Mouse (Mus musculus) thymus, postnatal 0 days (tissue): ENCODE measurements around the gene Tex101. TPM values are rescaled to one million over a fixed set of nuclear protein-coding genes. Genes with fewer than 3 reads are reported as not detected.
"Not testable (repeated sequence)": the region's sequence is repeated elsewhere in the genome, so short reads cannot be mapped to it uniquely, and the experiment has no call there.

Experiments used
- DNase-seq: peaks from one replicate; pipeline ENCODE4 v3.0.0-alpha.2; 2015; ENCODE audit warnings: low spot score
- polyA plus RNA-seq: library from polyadenylated mRNA; unstranded; fragments of >200 nt; fragmentation: Nextera tagmentation; extraction: Ambion mirVana; gene quantifications from 2 replicates; pipeline ENCODE4 v1.2.1, GENCODE M21; 2015

The Tex101 gene
- polyA plus RNA-seq, 1 experiment from 2014 or later = not detected

DNA sequence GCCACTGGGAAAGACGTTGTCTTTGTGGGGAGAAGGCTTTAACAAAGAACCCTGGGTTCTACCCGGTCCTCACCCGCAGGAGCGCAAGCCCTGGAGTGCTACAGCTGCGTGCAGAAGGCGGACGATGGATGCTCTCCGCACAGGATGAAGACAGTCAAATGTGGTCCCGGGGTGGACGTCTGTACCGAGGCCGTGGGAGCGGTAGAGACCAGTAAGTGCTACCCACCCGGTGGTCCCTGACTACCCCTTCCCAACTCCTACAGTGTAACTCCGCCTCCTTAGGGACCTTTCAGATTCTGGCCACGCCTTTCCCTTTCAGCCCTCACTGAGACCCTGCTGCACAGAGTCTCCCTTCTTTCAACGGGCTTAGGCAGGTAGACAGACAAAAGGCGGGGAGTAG is 39.4 kb downstream of the Tex101 start:
- no peak for DNase-seq

DNA sequence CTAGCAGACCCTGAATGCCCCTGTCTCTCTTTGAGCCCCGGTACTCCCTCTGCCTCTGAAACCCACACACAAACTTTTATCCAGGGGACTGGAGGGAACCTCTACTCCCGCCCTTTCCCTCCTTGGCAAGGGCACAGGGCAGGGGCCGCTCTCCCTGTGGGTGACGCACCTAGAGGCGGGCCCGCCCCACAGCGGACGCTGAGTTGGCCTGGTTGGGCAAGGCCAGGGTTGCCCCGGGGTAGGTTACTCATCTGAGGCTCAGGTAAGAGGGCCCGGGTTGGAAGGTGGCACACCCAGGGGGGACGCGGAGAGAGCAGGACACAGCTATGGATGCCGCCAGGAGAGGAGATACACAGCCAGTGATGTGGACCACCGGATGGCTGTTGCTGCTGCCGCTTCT is 40.2 kb downstream of the Tex101 start, which contains the start of gene Lypd3:
Gene Lypd3 (plus strand): TSS at position 287 of the 400 bp plus-strand sequence.
- no peak for DNase-seq

DNA sequence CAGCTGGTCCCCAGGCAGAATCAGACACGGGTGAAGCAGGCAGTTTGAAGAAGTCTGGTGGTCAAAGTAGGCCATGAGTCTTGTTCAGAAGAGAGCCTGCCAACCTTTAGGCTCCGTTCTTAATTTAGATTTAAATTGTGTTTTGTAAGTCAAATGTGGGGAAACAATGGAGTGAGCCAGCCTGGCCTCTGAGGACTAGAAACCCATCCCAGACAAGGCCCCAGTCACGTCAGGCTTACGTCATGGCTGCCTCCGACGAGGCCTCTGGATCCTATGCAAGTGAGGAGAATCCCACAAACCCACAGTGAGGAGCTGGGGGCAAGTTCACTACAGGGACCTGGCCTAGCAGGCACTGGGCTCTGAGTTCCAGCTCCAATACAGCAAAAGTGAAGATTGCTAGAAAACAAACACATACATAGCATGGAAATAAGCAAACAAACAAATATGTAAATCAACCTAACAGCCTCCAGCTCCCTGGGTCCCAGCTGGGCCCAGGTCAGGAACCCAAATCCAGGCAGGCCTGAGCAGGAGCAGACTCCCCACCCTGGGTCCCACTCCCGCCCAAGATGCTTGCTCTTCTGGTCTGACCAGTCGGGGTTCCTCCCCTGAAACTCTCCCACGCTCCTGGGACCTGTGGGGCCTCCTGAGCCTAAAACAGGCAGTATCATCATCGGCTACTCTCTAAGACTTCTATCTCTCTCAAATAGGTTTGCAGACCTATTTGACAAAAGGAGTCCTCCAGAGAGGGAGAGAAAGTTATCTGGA is 46.2 kb downstream of the Tex101 start:
- no peak for DNase-seq

DNA sequence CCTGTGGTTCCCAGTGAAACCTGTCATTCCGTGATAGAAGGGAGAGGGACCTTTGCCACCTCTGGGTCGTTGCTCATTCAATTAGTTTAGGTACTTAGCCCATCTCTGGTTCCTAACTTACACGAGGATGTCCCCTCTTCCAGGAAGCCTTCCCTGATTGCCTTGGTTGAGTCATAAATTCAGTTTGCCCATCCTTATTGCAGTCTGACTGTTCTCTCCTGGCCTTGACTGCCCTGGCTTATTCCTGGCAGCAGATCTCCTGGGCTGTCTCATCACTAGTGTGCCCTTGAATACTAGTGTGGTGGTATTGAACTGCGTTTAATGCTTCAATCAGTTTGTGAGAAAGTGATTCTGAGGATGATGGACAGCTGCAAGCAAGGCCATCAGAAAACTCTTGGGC is 46.8 kb downstream of the Tex101 start:
- no peak for DNase-seq

DNA sequence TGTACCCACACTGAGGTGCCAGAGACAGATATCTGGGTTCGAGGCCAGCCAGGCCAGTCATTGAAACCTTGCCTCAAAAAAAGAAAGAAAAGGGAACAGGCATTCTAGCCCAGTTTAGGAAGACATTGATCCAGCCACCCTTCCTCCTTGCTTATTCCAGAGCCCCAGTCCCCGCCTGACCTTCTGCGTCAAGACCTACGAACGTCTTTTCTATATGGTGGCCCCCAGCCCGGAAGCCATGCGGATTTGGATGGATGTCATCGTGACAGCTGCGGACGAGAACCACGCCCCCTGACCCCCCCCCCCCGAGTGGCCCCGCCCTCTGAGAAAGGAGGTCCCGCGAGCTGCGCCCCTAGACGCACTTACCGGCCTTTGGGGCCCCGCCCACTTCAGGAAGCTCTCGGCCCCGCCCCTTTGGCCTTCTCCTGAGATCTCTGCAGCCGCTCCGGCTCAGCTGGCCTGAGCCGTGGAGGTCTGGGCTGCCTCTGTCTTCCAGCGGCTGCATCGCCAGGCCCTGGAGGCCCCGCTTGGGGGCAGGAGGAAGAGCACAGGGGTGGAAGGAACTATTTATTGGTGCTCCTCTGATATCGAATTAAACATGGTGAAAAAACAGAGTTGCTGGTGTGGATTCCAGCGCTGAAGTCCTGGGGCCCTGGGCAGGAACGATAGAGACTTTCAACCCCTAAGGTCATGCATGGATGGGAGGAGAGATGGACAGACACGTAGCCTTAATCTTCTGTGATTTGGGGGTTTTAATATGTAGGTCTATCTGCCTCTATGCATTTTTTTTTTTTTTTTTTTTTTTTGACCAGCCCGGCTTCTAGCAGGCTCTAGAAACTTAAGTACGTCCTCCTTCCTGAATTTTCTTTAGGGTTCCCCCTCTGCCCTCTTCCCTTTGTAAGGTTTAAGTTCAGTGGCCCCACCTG is 47.5 kb downstream of the Tex101 start:
- peak; percentile 88 for DNase-seq

DNA sequence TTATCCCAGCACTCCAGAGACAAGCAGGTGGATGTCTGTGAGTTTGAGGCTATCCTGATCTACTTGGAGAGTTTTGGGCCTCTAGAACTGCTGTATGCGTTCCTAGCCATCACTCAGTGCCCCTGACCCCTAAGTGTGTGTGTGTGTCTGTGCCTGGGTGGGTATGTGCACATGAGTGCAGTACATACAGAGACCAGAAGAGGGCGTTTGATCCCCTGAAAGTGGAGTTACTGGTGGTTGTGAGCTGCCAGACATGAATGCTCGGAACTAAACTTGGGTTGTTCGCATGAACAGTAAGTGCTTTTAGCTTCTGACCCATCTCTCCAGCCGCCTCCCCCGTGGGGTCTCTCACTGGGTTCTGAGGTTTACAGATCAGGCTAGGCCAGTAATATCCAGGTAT is 53.5 kb downstream of the Tex101 start:
- DNase-seq = no peak

DNA sequence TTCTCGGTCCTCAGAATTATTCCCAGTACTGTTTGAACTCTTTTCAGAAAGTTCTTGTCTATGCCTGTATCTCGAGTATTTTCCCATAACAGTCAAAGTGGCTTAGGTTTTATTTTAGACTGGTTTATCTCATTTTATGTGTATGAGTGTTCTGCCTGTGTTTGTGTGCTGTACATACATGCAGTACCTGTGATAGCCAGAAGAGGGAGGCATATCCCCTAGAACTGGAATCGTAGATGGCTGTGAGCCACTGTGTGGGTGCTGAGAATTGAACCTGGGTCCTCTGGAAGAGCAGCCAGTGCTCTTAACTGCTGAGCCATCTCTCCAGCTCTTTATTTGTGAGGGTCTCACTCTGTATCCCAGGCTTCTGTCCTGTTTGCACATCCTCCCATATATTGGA is 55.3 kb downstream of the Tex101 start:
- DNase-seq = no peak

DNA sequence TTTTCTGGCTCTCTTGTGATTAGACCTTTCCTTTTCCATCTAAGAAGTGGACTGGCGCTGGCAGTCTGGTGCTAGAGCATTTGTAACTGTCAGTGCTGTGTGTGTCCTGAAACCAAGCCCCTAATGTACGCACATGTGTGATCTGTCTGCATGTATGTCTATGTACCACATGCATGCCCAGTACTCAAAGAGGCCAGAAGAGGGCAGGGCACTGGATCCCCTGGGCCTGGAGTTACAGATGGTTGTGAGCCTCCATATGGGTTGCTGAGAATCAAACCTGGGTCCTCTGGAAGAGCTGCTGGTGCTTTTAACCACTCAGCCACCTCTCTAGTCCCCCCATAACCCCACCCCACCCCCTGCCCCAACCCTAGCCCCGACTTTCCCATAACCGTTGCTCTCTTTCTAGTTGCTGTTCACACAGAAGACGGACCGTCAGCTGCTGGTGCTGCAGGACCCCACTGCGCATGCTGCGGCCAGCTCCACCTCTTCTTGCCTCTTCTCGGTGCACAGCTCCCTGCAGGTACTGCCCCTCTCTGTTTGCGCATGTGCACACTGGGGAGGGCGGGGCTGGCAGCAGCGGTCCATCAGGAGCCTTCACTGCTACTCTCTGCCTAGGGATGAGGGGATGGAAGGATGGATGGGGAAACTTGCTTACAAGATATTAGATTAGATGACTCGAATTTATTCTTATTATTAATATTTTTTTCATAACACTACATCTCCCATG is 56.6 kb downstream of the Tex101 start:
- no peak for DNase-seq

DNA sequence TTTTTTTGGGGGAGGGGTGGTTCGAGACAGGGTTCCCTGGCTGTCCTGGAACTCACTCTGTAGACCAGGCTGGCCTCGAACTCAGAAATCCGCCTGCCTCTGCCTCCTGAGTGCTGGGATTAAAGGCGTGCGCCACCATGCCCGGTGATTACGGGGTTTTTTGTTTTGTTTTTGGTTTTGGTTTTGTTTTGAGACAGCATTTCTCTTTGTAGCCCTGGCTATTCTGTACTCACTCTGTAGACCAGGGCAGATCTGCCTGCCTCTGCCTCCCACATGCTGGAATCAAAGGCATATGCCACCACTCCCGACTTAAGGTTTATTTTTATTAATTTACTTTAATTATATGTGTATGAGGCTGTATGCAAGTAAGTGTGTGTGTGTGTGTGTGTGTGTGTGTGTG is 58.1 kb downstream of the Tex101 start:
- DNase-seq = not testable (repeated sequence)

Other genes starting within 250 kb of the Tex101 start
- gene Irgc1, start 224.4 kb downstream of the Tex101 start, polyA plus RNA-seq = 0.18 and 0.22 TPM in 2 replicates
- gene Plaur, start 214.2 kb downstream of the Tex101 start, polyA plus RNA-seq = 3.0 and 3.4 TPM in 2 replicates
- gene Cadm4, start 194.7 kb downstream of the Tex101 start, polyA plus RNA-seq = 0.71 and 0.83 TPM in 2 replicates
- gene Zfp428, start 169.7 kb downstream of the Tex101 start, polyA plus RNA-seq = 16.5 and 16.7 TPM in 2 replicates
- 0.07 TPM in 1 of 2 replicates, not detected in the other for gene AC161166.1, start 164.2 kb downstream of the Tex101 start, polyA plus RNA-seq
- gene Irgq, start 146.0 kb downstream of the Tex101 start, polyA plus RNA-seq = 5.5 and 5.7 TPM in 2 replicates
- gene Pinlyp, start 130.6 kb downstream of the Tex101 start, polyA plus RNA-seq = 1.8 and 2.4 TPM in 2 replicates
- 61.0 and 66.5 TPM in 2 replicates for gene Xrcc1, start 130.4 kb downstream of the Tex101 start, polyA plus RNA-seq
- gene Ethe1, start 89.1 kb downstream of the Tex101 start, polyA plus RNA-seq = 39.2 and 39.9 TPM in 2 replicates
- 0.48 and 0.71 TPM in 2 replicates for gene Zfp575, start 89.0 kb downstream of the Tex101 start, polyA plus RNA-seq
- gene Phldb3, start 65.9 kb downstream of the Tex101 start, polyA plus RNA-seq = 0.47 and 0.73 TPM in 2 replicates
- gene Lypd3, start 40.1 kb downstream of the Tex101 start, polyA plus RNA-seq = 1.8 and 2.2 TPM in 2 replicates
- gene BC049730, start 32.6 kb upstream of the Tex101 start, polyA plus RNA-seq = not detected in 2 replicates
- gene Gm4763, start 50.2 kb upstream of the Tex101 start, polyA plus RNA-seq = 0.31 TPM in 1 of 2 replicates, not detected in the other
- 0.49 and 0.86 TPM in 2 replicates for gene Cd177, start 83.6 kb upstream of the Tex101 start, polyA plus RNA-seq
- 0.98 and 1.1 TPM in 2 replicates for gene Ceacam10, start 100.5 kb upstream of the Tex101 start, polyA plus RNA-seq
- 12.1 and 19.0 TPM in 2 replicates for gene Gm9844, start 185.5 kb upstream of the Tex101 start, polyA plus RNA-seq
- not detected in 2 replicates for gene Lypd4, start 193.3 kb upstream of the Tex101 start, polyA plus RNA-seq
- 0.08 and 0.10 TPM in 2 replicates for gene Dmrtc2, start 193.4 kb upstream of the Tex101 start, polyA plus RNA-seq
- gene Rps19, start 207.7 kb upstream of the Tex101 start, polyA plus RNA-seq = 2,922 and 3,108 TPM in 2 replicates
- 1.1 and 1.5 TPM in 2 replicates for gene Cd79a, start 220.7 kb upstream of the Tex101 start, polyA plus RNA-seq
- gene Arhgef1, start 226.2 kb upstream of the Tex101 start, polyA plus RNA-seq = 244 and 341 TPM in 2 replicates